Mouse (Mus musculus) limb, embryonic 12.5 days (tissue): ENCODE results near the gene Gm5767. TPM values are rescaled to one million over a fixed set of nuclear protein-coding genes. Genes with fewer than 3 reads are reported as not detected.

Experiments used
- ATAC-seq: fragments of 200-750 bp; cut with Nextera tagmentation; 2 replicates; pipeline ENCODE4 v1.8.0; 2017; ENCODE audit warnings: low read depth, moderate TSS enrichment; ENCODE audit not compliant: insufficient number of reproducible peaks, insufficient read depth, low FRiP score, low TSS enrichment
- H3K27ac ChIP-seq: fragments of 300-500 bp; sonication (generic); 2 replicates; pipeline ENCODE4 v1.5.1; 2016; ENCODE audit warnings: mild to moderate bottlenecking, moderate library complexity
- H3K27me3 ChIP-seq: fragments of 300-500 bp; sonication (generic); 2 replicates; pipeline ENCODE4 v1.6.1; 2016; ENCODE audit warnings: mild to moderate bottlenecking, moderate library complexity
- H3K36me3 ChIP-seq: fragments of 300-500 bp; sonication (generic); 2 replicates; pipeline ENCODE4 v1.6.1; 2016; ENCODE audit warnings: mild to moderate bottlenecking, moderate library complexity
- H3K4me1 ChIP-seq: fragments of 300-500 bp; sonication (generic); replicated peaks from 2 replicates; pipeline ENCODE4 v1.6.1; 2016
- H3K4me2 ChIP-seq: fragments of 300-500 bp; sonication (generic); 2 replicates; pipeline ENCODE4 v1.6.1; 2016; ENCODE audit warnings: mild to moderate bottlenecking, moderate library complexity
- H3K4me3 ChIP-seq: fragments of 300-500 bp; sonication (generic); replicated peaks from 2 replicates; pipeline ENCODE4 v1.5.1; 2016; ENCODE audit warnings: mild to moderate bottlenecking
- H3K9ac ChIP-seq: fragments of 300-500 bp; sonication (generic); replicated peaks from 2 replicates; pipeline ENCODE4 v1.6.1; 2016; ENCODE audit warnings: mild to moderate bottlenecking, moderate library complexity
- H3K9me3 ChIP-seq: fragments of 300-500 bp; sonication (generic); 2 replicates; pipeline ENCODE4 v1.6.1; 2016; ENCODE audit warnings: mild to moderate bottlenecking, moderate library complexity
- WGBS: fragments of 180-500 bp; shearing (Covaris S2); methylation state at CpG from one replicate; pipeline ENCODE4 v1.1.7; 2016; 5-methylcytosine and 5-hydroxymethylcytosine counted together
- polyA plus RNA-seq: library from polyadenylated mRNA; unstranded; fragments of >200 nt; fragmentation: Nextera tagmentation; extraction: Ambion mirVana; gene quantifications from 2 replicates; pipeline ENCODE4 v1.2.1, GENCODE M21; 2016

The Gm5767 gene
- not detected in 2 replicates for polyA plus RNA-seq

GRCm38 (mm10) chr16:8680470-8680869 is at the start of gene Gm5767:
Gm5767 (plus strand) TSS chr16:8680770.
- ATAC-seq, result no peak
- WGBS, result 85% methylated on average over 5 of the region's 5 CpGs
- Histone ChIP-seq H3K36me3 (peaks cover 6% of the 10 kb centered on the region; the same call in 1 of the 2 replicates), H3K4me2 (no peak within 1 kb of the TSS), H3K4me3 (no peak within 1 kb of the TSS), H3K4me1 (0 out of 2 replicates have a peak, but pooled peaks cover 2% of the 10 kb centered on the region), H3K27ac (no peak within 1 kb of the TSS), H3K9ac (no peak within 1 kb of the TSS), H3K27me3 (no peaks in the 10 kb centered on the region), H3K9me3 (no peaks in the 10 kb centered on the region)

DNA sequence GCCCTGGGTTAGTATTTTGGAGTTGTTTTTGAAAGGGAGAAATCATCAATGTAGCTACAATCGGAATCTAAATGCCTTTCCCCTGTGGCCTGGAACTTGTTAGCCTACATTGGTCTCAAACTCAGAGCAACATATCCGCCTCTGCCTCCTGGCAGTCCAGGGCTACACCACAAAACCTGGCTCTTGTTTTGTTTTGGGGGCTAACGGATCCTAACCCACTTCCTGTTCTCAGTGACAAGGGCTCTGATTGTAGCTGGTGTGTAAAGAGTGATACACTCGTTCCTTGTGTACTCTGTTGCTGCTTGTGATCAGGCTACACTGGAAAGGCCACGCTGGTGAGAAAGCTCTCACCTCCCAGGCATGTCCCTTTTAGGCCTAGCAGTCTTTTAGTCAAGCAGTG is 49.1 kb upstream of the Gm5767 start:
- no peaks in the 10 kb centered on the region for H3K9me3 ChIP-seq
- H3K4me1 ChIP-seq, result peaks cover 7% of the 10 kb centered on the region; the same call in 1 of the 2 replicates
- H3K4me2 ChIP-seq, result no peak overlapping the region
- no peak overlapping the region for H3K9ac ChIP-seq
- no peak overlapping the region for H3K4me3 ChIP-seq
- WGBS, result 93% methylated on average over 5 of the region's 5 CpGs
- H3K27me3 ChIP-seq, result no peaks in the 10 kb centered on the region
- ATAC-seq, result no peak
- H3K27ac ChIP-seq, result no peak overlapping the region
- peaks cover 32% of the 10 kb centered on the region for H3K36me3 ChIP-seq

DNA sequence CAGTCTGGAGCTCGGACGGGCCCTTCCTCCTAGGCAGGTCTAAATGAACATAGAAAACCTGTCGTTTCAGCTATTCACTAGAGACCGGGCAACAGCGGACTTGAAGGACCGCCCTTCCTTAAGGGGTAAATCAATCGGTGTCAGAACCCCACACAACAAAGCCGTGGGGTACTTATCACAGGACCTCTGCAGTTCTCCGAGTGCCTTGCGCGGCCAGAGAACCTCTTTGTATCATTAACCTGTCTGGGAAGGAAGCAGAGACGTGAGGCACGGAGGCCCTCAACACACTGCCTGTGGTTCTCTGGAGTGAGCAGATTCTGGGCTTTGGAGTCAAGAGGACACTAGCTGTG is 43.7 kb upstream of the Gm5767 start:
- no peaks in the 10 kb centered on the region for H3K9me3 ChIP-seq
- peak overlapping the region; percentile 79 for H3K9ac ChIP-seq
- peaks cover 47% of the 10 kb centered on the region for H3K36me3 ChIP-seq
- peaks cover 16% of the 10 kb centered on the region; the same call in 1 of the 2 replicates for H3K4me1 ChIP-seq
- H3K27ac ChIP-seq, result peak overlapping the region; percentile 87
- H3K27me3 ChIP-seq, result no peaks in the 10 kb centered on the region
- peak overlapping the region; percentile 85 for H3K4me2 ChIP-seq
- H3K4me3 ChIP-seq, result peak overlapping the region; percentile 78
- WGBS, result under 1% methylated on average over 13 of the region's 13 CpGs
- peak; percentile 39; the same call in 1 of the 2 replicates for ATAC-seq

DNA sequence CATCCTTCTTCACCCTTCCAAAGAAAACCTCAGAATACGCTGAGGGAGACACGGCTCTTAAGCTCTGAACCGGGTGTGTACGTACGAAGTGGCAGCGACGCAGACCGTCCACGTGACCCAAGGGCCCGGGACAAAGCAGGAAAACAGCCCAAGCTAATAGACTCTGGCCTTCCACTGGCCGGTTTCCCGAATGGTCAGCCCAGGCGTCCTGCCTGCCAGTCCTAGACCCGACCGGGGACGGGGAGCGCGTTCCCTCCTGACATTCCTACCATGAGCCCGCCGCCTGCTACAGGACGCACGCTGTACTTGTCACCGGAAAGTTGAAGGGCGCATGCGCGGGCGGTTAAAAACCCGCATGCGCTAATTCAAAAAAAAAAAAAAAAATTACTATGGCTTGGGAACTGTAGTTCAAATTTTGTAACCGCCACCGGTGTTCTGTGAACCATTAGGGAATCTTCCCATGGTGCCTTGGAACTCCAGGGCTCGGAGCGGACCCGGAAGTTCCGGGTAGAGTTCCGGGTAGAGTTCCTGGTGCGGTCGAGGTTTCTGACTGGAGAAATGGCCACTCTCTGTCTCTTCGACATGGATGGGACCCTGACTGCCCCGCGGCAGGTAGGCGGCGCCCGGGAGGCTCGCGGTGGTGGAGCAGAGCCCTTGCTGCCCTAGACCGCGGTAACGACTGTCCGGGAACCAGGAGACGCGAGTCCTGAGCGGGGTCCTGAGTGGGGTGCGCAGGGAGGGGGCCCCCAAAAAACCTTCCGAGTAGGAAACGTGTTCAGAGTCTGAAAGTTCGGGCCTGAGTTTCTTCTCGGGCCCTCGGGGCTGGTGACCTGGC is 43.1 kb upstream of the Gm5767 start, which contains the start of the genes Pmm2 and Tmem186:
Pmm2 (plus strand) TSS at position 458 of the 835 bp plus-strand sequence.
Tmem186 (minus strand) TSS at position 496 of the 835 bp plus-strand sequence.
- Histone ChIP-seq H3K9me3 (no peaks in the 10 kb centered on the region), H3K4me2 (peak within 1 kb of the TSS; percentile 85), H3K4me1 (peaks cover 16% of the 10 kb centered on the region; the same call in 1 of the 2 replicates), H3K4me3 (peak within 1 kb of the TSS; percentile 78), H3K27ac (peak within 1 kb of the TSS; percentile 87), H3K9ac (peak within 1 kb of the TSS; percentile 79), H3K27me3 (no peaks in the 10 kb centered on the region), H3K36me3 (peaks cover 41% of the 10 kb centered on the region)
- WGBS, result under 1% methylated on average over 59 of the region's 59 CpGs
- peak; percentile 92 for ATAC-seq

DNA sequence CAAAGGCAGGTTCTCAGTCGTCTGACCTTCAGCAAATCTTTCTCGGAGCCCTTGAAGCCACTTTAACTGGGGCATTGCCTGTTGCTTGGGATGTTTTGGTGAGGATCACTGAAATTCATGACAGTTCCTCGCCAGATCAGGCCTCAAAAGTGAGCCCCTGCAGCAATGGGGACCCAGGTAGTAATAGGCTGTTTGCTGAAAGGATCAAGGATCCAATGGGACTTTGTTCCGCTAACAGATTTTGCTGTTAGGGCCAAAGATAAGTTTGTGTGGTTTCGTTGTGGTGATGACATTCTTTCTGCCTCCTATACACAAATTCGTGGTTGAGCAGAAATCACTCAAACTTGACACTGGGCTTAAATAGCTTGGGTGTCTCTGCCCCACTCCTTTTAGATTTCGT is 42.4 kb upstream of the Gm5767 start:
- ATAC-seq, result no peak
- peaks cover 43% of the 10 kb centered on the region for H3K36me3 ChIP-seq
- H3K27ac ChIP-seq, result no peak overlapping the region
- peak overlapping the region; percentile 85 for H3K4me2 ChIP-seq
- peak overlapping the region; percentile 78 for H3K4me3 ChIP-seq
- WGBS, result 48% methylated on average over 7 of the region's 7 CpGs
- peak overlapping the region; percentile 76 for H3K9ac ChIP-seq
- no peaks in the 10 kb centered on the region for H3K9me3 ChIP-seq
- no peaks in the 10 kb centered on the region for H3K27me3 ChIP-seq
- H3K4me1 ChIP-seq, result peaks cover 16% of the 10 kb centered on the region; the same call in 1 of the 2 replicates

GRCm38 (mm10) chr16:8639466-8640191 is 40.9 kb upstream of the Gm5767 start:
- Histone ChIP-seq H3K9ac (no peak overlapping the region), H3K4me2 (no peak overlapping the region), H3K27me3 (no peaks in the 10 kb centered on the region), H3K4me3 (no peak overlapping the region), H3K9me3 (no peaks in the 10 kb centered on the region), H3K27ac (no peak overlapping the region), H3K4me1 (peaks cover 16% of the 10 kb centered on the region; the same call in 1 of the 2 replicates), H3K36me3 (peaks cover 51% of the 10 kb centered on the region)
- no peak for ATAC-seq
- 89% methylated on average over 11 of the region's 11 CpGs for WGBS

DNA sequence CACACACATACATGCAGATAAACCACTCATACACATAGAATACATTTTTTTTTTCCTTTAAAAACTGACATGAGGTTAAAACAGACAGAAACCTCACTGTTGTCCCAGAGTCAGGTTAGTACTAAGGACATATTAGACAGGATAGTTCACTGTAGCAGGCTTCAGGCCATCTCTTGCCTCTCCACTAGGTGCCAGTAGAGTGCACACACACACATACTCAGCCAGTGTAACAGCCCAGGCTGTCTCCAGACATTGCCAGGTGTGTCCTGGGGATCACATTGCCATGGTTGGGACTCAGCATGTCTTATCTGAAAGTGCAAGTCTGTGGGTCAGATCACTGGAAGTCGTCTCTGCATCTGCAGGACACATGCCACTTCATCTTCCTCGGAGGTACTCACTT is 36.7 kb upstream of the Gm5767 start:
- Histone ChIP-seq H3K4me3 (no peak overlapping the region), H3K4me1 (no peaks in the 10 kb centered on the region), H3K9me3 (no peaks in the 10 kb centered on the region), H3K9ac (no peak overlapping the region), H3K27ac (no peak overlapping the region), H3K4me2 (no peak overlapping the region), H3K36me3 (peaks cover 78% of the 10 kb centered on the region), H3K27me3 (no peaks in the 10 kb centered on the region)
- WGBS, result 76% methylated on average over 2 of the region's 2 CpGs
- ATAC-seq, result peak; percentile 71; the same call in 1 of the 2 replicates

GRCm38 (mm10) chr16:8645546-8645945 is 35.0 kb upstream of the Gm5767 start:
- Histone ChIP-seq H3K4me2 (no peak overlapping the region), H3K4me3 (no peak overlapping the region), H3K4me1 (no peaks in the 10 kb centered on the region), H3K27me3 (no peaks in the 10 kb centered on the region), H3K27ac (no peak overlapping the region), H3K9me3 (no peaks in the 10 kb centered on the region), H3K36me3 (peaks cover 92% of the 10 kb centered on the region), H3K9ac (no peak overlapping the region)
- ATAC-seq, result no peak
- WGBS, result 83% methylated on average over 6 of the region's 6 CpGs

GRCm38 (mm10) chr16:8650007-8650406 is 30.6 kb upstream of the Gm5767 start:
- Histone ChIP-seq H3K4me1 (no peaks in the 10 kb centered on the region), H3K9me3 (no peaks in the 10 kb centered on the region), H3K9ac (no peak overlapping the region), H3K4me2 (no peak overlapping the region), H3K36me3 (peaks cover 88% of the 10 kb centered on the region), H3K27me3 (no peaks in the 10 kb centered on the region), H3K4me3 (no peak overlapping the region), H3K27ac (no peak overlapping the region)
- WGBS, result 95% methylated on average over 3 of the region's 3 CpGs
- ATAC-seq, result no peak

- peaks cover 86% of the 10 kb centered on the region for H3K36me3 ChIP-seq
- no peak overlapping the region for H3K4me2 ChIP-seq
- no peak overlapping the region for H3K9ac ChIP-seq
- no peaks in the 10 kb centered on the region for H3K9me3 ChIP-seq
- no peaks in the 10 kb centered on the region for H3K4me1 ChIP-seq
- no peak overlapping the region for H3K27ac ChIP-seq
- 77% methylated on average over 6 of the region's 6 CpGs for WGBS
- no peak for ATAC-seq
- no peaks in the 10 kb centered on the region for H3K27me3 ChIP-seq
- H3K4me3 ChIP-seq, result no peak overlapping the region
Measured at GRCm38 (mm10) chr16:8655108-8655507, 25.5 kb upstream of the Gm5767 start.

DNA sequence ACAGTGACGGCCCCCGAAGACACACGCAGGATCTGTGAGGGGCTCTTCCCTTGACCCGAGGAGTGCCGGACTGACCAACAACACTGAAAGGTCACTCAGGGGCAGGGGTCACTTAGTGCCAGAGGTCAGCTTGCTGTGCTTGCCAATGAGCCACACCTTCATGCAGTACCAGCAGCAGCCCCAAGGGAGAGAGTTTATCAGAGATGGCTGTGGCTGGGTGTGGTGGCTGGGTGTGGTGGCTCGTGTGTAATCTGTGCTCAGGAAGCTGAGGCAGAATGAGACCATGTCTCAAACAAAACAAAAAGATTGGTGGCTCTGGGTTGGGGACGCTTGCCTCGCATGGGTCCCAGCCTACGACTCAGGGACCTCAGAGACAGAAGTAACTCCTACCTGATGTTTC is 25.0 kb upstream of the Gm5767 start:
- H3K9ac ChIP-seq, result no peak overlapping the region
- no peaks in the 10 kb centered on the region for H3K27me3 ChIP-seq
- H3K4me1 ChIP-seq, result no peaks in the 10 kb centered on the region
- no peak for ATAC-seq
- H3K4me2 ChIP-seq, result no peak overlapping the region
- H3K9me3 ChIP-seq, result no peaks in the 10 kb centered on the region
- H3K36me3 ChIP-seq, result peaks cover 86% of the 10 kb centered on the region
- H3K4me3 ChIP-seq, result no peak overlapping the region
- no peak overlapping the region for H3K27ac ChIP-seq
- WGBS, result 83% methylated on average over 9 of the region's 9 CpGs
